Mouse (Mus musculus) ES-CJ7 (cell line): ENCODE data around the gene Slmap.
"Not testable (repeated sequence)": the region's sequence is repeated elsewhere in the genome, so short reads cannot be mapped to it uniquely, and the experiment has no call there.

Experiments
- DNase-seq: peaks from one replicate; pipeline ENCODE4 v3.0.0; 2011; ENCODE audit warnings: low read depth, low spot score

Slmap gene

GRCm38 (mm10) chr14:26534757-26535479 is at the start of gene Slmap:
Gene Slmap (minus strand): TSS chr14:26534931.
- DNase-seq = peak; percentile 99

GRCm38 (mm10) chr14:26583645-26584044 is 48.9 kb upstream of the Slmap start:
- no peak for DNase-seq

GRCm38 (mm10) chr14:26579346-26580343 is 44.9 kb upstream of the Slmap start:
- DNase-seq = peak; percentile 85

- peak; percentile 22 for DNase-seq
Measured at GRCm38 (mm10) chr14:26578791-26579191, 44.1 kb upstream of the Slmap start.

GRCm38 (mm10) chr14:26576255-26576780 is 41.6 kb upstream of the Slmap start:
- DNase-seq = no peak

GRCm38 (mm10) chr14:26573556-26573955 is 38.8 kb upstream of the Slmap start, which contains the start of gene Dennd6a:
Gene Dennd6a (plus strand): TSS chr14:26573856.
- DNase-seq = not testable (repeated sequence)

GRCm38 (mm10) chr14:26571951-26572675 is 37.4 kb upstream of the Slmap start:
- DNase-seq = no peak

- no peak for DNase-seq
Measured at GRCm38 (mm10) chr14:26569880-26570279, 35.1 kb upstream of the Slmap start.

- no peak for DNase-seq
Measured at GRCm38 (mm10) chr14:26562247-26562646, 27.5 kb upstream of the Slmap start.

GRCm38 (mm10) chr14:26558536-26558935 is 23.8 kb upstream of the Slmap start:
- DNase-seq = no peak

- peak; percentile 41 for DNase-seq
Measured at GRCm38 (mm10) chr14:26557581-26557980, 22.9 kb upstream of the Slmap start.

- no peak for DNase-seq
Measured at GRCm38 (mm10) chr14:26552853-26553252, 18.1 kb upstream of the Slmap start.

GRCm38 (mm10) chr14:26552441-26552840 is 17.7 kb upstream of the Slmap start:
- DNase-seq = no peak

GRCm38 (mm10) chr14:26550712-26551111 is 16.0 kb upstream of the Slmap start:
- no peak for DNase-seq

GRCm38 (mm10) chr14:26547516-26548488 is 13.1 kb upstream of the Slmap start:
- no peak for DNase-seq

- no peak for DNase-seq
Measured at GRCm38 (mm10) chr14:26542136-26542535, 7.4 kb upstream of the Slmap start.

- no peak for DNase-seq
Measured at GRCm38 (mm10) chr14:26540577-26540976, 5.8 kb upstream of the Slmap start.

GRCm38 (mm10) chr14:26539241-26539640 is 4.5 kb upstream of the Slmap start:
- DNase-seq = no peak

GRCm38 (mm10) chr14:26533821-26534756 is 642 bp downstream of the Slmap start:
- DNase-seq = peak; percentile 50
